Mouse (Mus musculus): ENCODE data around the gene Rassf8.

Gene Rassf8

DNA sequence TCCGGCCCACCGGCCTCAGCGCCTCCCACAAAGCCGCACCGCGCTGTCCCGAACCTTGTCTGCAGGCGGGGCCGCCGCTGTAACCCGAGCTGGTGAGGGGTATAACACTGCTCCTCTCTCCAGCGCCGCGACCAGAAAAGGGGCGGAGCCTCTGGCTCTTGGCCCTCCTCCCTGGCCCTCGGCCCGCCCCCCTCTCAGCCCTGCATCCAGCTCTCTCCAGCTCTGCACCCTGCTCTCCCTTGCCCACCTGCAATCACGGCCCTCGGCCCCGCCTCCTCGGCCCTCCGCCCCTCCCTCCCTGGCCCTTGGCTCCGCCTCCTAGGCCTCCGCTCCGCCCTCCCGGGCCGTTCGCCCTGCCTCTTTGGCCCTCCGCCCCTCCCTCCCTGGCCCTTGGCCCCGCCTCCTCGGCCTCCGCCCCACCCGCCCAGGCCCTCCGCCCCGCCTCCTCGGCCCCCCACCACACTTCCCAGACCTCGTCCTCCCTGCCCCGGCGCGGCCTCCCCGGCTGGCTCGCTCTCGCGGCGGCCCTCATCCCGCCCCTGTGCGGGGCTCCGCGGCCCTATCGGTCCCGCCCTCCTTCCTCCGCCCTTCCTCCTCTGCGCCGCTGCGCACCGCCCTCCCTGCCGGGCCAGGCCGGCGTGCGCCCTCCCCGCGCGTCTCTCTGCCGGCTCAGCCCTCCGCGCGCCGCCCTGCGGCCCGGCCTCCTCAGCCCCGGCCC, at the start of gene Rassf8:
Gene Rassf8 (plus strand): TSS at position 617 of the 718 bp plus-strand sequence.
- peak; percentile 97 for DNase-seq (ENCODE audit: extremely low spot score)

DNA sequence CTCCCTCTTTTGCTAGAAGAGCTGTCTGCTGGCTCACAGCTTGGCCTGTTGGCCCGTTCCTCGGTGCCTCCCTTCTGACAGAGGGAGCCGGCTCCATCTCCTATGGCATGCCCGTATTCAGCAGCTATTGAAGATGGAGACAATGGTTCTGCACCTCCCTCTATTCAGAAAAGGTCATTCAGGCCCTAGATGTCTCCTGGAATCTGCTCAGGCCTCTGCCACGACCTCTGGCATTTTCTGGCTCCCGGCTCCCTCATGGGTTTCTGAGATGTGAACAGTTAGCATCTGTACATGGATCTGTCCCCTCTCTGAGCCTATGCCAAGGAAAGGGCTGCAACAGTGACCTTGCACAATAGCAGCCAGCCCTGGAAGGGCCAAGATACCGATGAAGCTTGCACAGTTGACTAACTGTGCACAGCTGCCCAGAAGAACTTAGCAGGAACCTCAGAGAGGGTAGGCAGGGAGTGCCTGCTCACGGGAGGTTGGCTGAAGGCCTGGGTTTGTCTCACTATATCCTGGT, 45.5 kb upstream of the Rassf8 start:
- DNase-seq (ENCODE audit: extremely low spot score), result peak; percentile 16

GRCm38 (mm10) chr6:145703667-145704066, 42.9 kb upstream of the Rassf8 start:
- no peak for DNase-seq (ENCODE audit: extremely low spot score)

DNA sequence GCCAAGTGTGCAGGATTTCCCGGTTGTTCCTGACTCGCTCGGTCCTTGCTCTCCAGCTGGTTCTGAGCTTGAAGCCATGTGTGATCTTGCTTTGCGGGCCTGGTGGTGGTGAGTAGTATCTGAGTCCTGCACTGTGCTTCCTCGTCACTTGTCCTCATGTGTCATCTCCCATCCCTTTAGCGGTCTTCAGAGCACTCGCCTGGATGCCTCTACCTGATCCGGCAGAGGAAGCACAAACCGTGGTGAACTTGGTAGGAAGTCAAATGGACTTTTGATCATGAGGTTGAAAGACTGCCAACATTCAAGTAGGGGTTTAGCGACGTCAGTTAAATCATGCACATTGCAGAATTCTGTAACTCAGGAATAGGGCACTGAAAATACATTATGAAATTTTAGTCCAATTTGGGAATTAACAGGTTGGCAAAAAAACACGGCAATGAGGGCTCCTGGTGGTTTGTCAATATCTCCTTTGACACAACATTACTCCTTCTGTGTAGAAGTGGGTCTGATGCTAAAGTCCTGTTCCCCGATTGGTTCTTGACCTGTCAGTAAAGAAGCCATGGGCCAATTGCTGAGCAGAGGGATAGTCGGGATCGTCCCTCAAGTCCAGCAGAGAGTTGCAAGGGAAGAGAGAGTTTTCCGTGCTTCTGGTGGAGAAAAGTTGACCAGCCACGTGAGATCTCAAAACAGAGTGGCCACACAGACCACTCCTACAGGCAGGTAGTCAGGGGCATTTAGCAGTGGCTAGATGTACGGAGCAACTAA, 36.4 kb upstream of the Rassf8 start:
- DNase-seq (ENCODE audit: extremely low spot score), result no peak

DNA sequence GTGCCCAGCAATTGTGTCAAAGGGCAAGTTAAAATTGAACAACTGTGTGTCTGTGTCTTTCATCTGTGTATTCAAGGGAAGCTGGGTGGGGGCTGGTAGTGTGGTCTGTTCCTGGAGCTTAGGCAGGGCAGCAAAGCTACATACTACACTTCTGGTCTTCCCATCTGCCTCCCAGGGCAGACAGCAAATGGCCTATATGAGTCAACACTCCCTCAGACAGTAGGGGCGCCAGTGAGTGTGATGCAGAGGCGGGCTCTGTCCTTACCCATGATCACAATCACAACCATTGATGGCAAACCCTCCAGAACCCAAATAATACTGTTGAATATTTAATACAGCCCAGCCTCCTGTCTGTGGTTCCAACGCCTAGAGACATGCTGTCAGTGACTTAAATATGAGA, 35.8 kb upstream of the Rassf8 start:
- no peak for DNase-seq (ENCODE audit: extremely low spot score)

- DNase-seq (ENCODE audit: extremely low spot score), result no peak
Measured at GRCm38 (mm10) chr6:145711320-145711719, 35.2 kb upstream of the Rassf8 start.

GRCm38 (mm10) chr6:145713241-145714114, 33.1 kb upstream of the Rassf8 start:
- peak; percentile 47 for DNase-seq (ENCODE audit: extremely low spot score)

GRCm38 (mm10) chr6:145714131-145714530, 32.4 kb upstream of the Rassf8 start:
- DNase-seq (ENCODE audit: extremely low spot score), result no peak

DNA sequence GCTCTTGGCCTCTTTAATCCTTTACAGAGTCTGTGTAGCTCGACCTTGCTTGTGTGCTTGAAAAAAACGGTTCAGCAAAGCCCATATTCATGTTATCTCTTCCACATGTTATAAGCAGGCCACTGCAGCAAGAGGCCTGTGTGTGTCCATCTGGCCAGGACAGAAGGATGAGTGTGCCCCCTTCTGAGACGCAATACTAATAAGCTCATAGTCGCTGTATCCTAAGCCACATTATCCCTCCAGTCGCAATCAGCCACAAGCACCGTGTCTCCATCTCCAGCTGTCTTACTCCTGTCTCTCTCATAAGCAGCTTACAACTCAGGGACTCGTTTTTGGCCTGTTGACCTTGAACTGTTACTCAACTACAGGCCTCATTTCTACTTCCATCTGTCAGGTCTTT, 24.0 kb upstream of the Rassf8 start:
- DNase-seq (ENCODE audit: extremely low spot score), result no peak

- DNase-seq (ENCODE audit: extremely low spot score), result no peak
Measured at GRCm38 (mm10) chr6:145723131-145723863, 23.3 kb upstream of the Rassf8 start.

DNA sequence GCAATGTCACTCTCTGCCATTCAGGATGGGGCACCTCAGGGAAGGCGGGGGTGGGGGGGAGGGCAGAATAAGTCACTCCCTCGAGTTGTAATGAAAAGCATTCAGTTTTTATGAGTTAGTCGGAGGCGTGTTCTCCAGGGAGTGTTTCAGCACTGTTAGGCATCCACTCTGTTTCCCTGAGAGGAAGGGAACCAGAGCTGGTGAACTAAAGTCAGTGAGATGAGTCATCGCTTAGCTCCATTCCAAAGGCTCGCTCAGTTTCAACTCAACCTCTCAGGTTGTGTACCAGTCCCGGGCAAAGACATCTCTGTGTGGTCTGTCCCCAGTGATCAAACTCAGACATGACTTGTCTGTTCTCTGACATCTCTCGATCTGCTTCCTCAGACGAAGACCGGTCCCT, 20.7 kb upstream of the Rassf8 start:
- DNase-seq (ENCODE audit: extremely low spot score), result no peak

DNA sequence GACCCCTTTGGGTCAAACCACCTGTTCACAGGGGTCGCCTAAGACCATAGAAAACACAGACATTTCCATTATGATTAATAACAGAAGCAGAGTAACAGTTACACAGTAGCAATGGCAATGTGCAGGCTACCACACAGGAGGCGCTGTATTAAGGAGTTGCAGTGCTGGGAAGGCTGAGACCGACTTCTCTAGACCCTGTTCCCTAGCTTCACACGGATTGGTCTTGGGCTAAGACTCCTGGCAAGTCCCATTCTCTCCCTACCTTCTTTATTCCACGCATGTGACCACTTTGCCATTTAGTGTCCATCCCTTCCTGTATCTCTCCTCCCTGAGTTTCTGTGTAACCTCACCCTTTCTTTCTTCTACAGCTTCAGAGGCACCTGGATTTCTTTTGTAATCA, 19.6 kb upstream of the Rassf8 start:
- DNase-seq (ENCODE audit: extremely low spot score), result no peak

GRCm38 (mm10) chr6:145732868-145733267, 13.7 kb upstream of the Rassf8 start:
- DNase-seq (ENCODE audit: extremely low spot score), result no peak

DNA sequence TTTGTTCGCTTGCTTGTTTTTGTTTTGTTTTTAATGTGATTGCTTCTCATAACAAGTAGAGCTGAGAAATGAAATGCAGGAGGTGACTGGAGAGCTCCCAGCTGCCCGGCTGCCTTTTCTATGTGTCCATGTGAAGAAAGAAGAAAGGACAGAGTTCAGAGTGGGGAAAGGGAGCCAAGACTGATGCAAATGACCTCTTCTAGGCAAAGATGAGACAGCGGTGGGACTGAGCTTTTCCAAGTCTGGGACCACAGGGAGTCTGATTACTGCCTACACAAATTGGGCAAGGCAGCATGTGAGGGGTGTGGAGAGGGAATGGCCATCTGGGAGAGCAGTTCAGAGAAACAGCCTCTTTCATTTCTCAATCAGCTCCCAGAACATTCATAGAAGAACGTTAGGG, 13.3 kb upstream of the Rassf8 start:
- DNase-seq (ENCODE audit: extremely low spot score), result no peak

DNA sequence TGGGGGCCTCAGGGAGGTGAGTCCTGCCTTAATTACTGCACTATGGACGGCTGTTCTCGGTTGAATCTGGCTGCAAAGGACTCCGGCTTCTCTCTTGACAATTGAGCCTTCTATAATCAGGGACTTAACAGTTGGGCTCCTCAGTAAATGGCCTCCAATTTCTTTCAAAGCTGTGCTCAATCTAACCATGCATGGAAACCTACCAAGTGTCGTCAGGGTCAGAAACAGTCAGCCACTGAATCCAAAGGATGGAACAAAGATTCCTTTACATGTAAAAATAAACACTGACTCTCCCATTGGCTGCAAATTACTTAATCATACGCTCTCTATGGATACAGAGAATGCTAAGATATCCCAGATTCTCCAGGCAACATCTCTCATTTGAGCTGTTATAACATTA, 12.6 kb upstream of the Rassf8 start:
- no peak for DNase-seq (ENCODE audit: extremely low spot score)

GRCm38 (mm10) chr6:145736099-145736498, 10.4 kb upstream of the Rassf8 start:
- DNase-seq (ENCODE audit: extremely low spot score), result no peak

DNA sequence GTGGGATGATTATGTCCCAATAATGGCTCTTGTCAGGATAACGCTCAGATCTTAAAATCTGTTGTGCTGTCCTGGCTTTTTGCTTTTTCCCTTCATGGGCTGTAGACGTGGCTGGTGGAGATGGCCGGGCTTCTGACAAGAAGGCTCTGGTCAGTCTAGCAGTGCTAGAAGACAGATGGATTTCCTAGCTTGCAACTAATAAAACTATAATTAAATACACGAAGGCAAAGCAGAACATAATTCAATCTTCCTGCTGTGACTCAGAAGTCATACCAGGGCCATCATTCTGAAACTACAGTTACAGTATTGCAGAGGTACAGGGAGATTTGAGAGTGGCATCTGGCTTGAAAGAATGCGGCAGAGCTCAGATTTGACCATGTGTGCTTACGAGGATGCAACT, 7.3 kb upstream of the Rassf8 start:
- DNase-seq (ENCODE audit: extremely low spot score), result no peak

DNA sequence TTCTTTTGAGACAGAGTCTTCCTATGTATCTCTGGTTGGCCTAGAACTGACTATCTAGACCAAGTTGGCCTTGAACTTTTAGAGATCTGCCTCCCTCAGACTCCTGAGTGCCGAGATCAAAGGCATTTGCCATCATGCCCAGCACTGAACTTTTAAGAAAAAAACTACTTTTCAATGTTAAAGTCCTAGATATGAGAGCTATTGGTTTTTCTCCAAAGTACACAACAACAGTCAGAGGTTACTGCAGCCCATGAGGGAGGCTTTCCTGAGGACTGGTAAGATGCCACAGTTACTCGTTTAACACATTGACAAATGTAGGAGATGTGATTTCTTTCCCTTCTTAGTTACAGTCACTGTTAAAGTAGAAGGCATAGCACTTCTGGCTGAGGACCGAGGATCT, 6.5 kb upstream of the Rassf8 start:
- DNase-seq (ENCODE audit: extremely low spot score), result no peak

GRCm38 (mm10) chr6:145745291-145745690, 1.3 kb upstream of the Rassf8 start:
- no peak for DNase-seq (ENCODE audit: extremely low spot score)

- peak; percentile 72 for DNase-seq (ENCODE audit: extremely low spot score)
Measured at GRCm38 (mm10) chr6:145746921-145747670, 548 bp downstream of the Rassf8 start.

All from embryo, embryonic 9.5 days (tissue).